Mouse (Mus musculus): ENCODE data around the gene Zfp219. TPM values are rescaled to one million over a fixed set of nuclear protein-coding genes. Genes with fewer than 3 reads are reported as not detected.

The Zfp219 gene
- 81.4 and 110 TPM in 2 replicates for polyA plus RNA-seq (2012; rRNA removed; ENCODE audit: low replicate concordance)

GRCm38 (mm10) chr14:52020486-52021137, at the start of gene Zfp219:
Gene Zfp219 (minus strand): TSS chr14:52020733.

GRCm38 (mm10) chr14:52042359-52042758, 21.8 kb upstream of the Zfp219 start, which contains the start of gene Olfr221:
Gene Olfr221 (minus strand): TSS chr14:52042459.

GRCm38 (mm10) chr14:52015445-52016100, 5.0 kb downstream of the Zfp219 start, which contains the start of gene Tmem253:
Gene Tmem253 (plus strand): TSS chr14:52015658.

DNA sequence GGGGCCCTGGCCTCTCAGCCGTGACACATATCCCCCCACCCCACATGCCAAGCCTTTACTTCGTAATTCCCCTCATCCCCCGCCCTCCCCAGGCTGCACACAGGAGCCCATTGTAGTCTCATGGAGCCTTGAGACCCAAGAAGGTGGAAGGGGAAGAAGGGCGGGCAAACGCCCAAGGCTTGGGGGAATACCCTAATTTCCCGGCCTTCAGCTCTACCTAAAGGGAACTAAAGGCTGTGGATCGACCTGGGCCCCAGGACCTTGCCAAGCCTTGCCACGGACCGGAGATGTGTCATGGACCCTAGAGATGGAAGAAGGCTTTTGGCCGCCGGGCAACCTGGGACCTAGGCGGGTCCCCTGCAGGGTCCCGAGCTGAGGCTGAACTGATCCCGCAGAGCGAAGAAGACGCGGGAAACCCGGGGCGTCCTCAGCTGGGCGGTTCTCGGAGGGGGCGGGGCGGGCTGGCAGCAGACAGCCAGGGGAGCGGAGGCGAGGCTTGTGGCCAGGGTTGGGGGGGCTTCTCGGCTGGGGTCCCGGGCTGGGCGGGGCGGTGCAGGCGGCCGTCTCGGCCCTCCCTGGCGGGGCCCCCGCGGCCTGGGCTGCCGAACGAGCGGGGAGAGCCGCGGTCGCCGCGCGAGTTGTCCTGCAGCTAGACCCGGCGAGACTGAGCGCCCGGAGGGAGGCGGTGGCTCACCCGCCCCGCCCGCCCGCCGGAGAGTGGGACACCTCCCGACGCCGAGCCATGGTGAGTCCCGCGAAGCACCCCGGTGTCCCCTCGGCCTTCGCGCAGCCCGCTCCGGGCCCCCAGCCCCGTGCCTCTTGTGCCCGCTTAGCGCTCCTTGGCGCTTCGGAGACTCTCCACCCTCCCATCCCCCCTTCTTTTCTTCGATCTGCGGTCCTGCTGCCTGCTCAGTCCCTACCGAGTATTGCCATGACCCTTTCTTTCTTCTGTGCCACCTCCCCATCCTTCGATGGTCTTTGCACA, 36.0 kb downstream of the Zfp219 start, which contains the start of gene Arhgef40:
Gene Arhgef40, plus strand, starts transcription at position 473 of the 985 bp plus-strand sequence.

Other genes with a start within 250 kb of the Zfp219 start
- gene Ang4, start 247.1 kb downstream of the Zfp219 start, polyA plus RNA-seq (2012; rRNA removed; ENCODE audit: low replicate concordance): not detected in 2 replicates
- gene AY358078, start 220.7 kb downstream of the Zfp219 start, polyA plus RNA-seq (2012; rRNA removed; ENCODE audit: low replicate concordance): not detected in 2 replicates
- 0.24 TPM in 1 of 2 replicates, not detected in the other for gene Ear6, start 167.0 kb downstream of the Zfp219 start, polyA plus RNA-seq (2012; rRNA removed; ENCODE audit: low replicate concordance)
- gene Mettl17, start 135.9 kb downstream of the Zfp219 start, polyA plus RNA-seq (2012; rRNA removed; ENCODE audit: low replicate concordance): 34.0 and 54.5 TPM in 2 replicates
- gene Slc39a2, start 127.8 kb downstream of the Zfp219 start, polyA plus RNA-seq (2012; rRNA removed; ENCODE audit: low replicate concordance): 0.45 and 1.7 TPM in 2 replicates
- gene Ndrg2, start 106.6 kb downstream of the Zfp219 start, polyA plus RNA-seq (2012; rRNA removed; ENCODE audit: low replicate concordance): 336 and 972 TPM in 2 replicates
- not detected in 2 replicates for gene Tppp2, start 102.3 kb downstream of the Zfp219 start, polyA plus RNA-seq (2012; rRNA removed; ENCODE audit: low replicate concordance)
- 0.20 TPM in 1 of 2 replicates, not detected in the other for gene Rnase13, start 98.0 kb downstream of the Zfp219 start, polyA plus RNA-seq (2012; rRNA removed; ENCODE audit: low replicate concordance)
- 85.1 and 106 TPM in 2 replicates for gene Arhgef40, start 36.0 kb downstream of the Zfp219 start, polyA plus RNA-seq (2012; rRNA removed; ENCODE audit: low replicate concordance)
- 0.65 and 2.1 TPM in 2 replicates for gene Tmem253, start 5.1 kb downstream of the Zfp219 start, polyA plus RNA-seq (2012; rRNA removed; ENCODE audit: low replicate concordance)
- gene Olfr221, start 21.7 kb upstream of the Zfp219 start, polyA plus RNA-seq (2012; rRNA removed; ENCODE audit: low replicate concordance): not detected in 2 replicates
- 39.8 and 84.3 TPM in 2 replicates for gene Hnrnpc, start 83.3 kb upstream of the Zfp219 start, polyA plus RNA-seq (2012; rRNA removed; ENCODE audit: low replicate concordance)
- 4.7 and 15.7 TPM in 2 replicates for gene Rpgrip1, start 90.0 kb upstream of the Zfp219 start, polyA plus RNA-seq (2012; rRNA removed; ENCODE audit: low replicate concordance)
- 4.9 and 9.8 TPM in 2 replicates for gene Supt16, start 176.7 kb upstream of the Zfp219 start, polyA plus RNA-seq (2012; rRNA removed; ENCODE audit: low replicate concordance)
- gene Chd8, start 237.0 kb upstream of the Zfp219 start, polyA plus RNA-seq (2012; rRNA removed; ENCODE audit: low replicate concordance): 31.7 and 45.7 TPM in 2 replicates